Mouse (Mus musculus): ENCODE data around the gene Akap9.
"Not testable (repeated sequence)": the region's sequence is repeated elsewhere in the genome, so short reads cannot be mapped to it uniquely, and the experiment has no call there.

The Akap9 gene

DNA sequence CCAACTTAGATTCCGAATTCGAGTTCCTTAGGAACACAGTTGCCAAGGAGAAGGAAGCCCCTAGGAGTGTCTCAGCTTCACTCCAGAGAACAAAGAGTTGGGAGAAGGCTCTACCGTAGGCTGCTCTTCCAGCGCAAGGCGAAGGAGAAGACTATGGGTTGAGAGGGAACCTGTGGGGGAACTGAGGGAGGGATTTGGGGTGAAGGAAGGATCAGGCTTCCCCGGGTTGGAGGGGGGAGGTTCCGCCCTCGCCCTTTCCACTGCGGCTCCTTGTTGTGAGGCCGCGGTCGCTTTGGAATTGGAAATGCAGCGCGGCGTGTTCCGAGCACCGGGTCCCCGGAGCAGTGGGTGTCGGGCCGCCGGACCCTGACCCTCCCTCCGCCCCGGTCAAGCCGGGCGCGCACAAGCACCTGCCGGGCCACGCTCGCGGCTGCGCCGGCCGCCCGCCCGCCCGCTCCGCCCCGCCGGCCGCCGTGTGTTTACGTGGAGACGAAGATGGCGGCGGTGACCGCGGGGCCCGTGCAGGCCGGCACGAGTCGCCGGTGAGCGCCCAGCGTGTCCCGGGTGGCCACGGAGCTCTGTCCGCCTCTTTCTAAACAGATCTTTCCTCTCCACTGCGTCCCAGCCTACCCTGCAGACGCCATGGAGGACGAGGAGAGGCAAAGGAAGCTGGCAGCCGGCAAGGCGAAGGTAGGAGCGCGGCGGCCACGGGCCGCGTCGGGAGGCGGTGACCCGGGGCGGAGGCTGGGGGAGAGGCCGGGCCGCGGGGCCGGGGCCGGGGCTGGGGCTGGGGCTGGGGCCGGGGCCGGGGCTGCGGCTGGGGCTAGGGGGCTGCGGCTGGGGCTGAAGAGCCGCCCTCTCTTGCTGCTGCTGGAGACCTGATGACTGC is at the start of gene Akap9:
TSS of gene Akap9 (plus strand) at position 254 of the 889 bp plus-strand sequence.
- no peak for DNase-seq (ENCODE audit: extremely low read depth, low read depth)

DNA sequence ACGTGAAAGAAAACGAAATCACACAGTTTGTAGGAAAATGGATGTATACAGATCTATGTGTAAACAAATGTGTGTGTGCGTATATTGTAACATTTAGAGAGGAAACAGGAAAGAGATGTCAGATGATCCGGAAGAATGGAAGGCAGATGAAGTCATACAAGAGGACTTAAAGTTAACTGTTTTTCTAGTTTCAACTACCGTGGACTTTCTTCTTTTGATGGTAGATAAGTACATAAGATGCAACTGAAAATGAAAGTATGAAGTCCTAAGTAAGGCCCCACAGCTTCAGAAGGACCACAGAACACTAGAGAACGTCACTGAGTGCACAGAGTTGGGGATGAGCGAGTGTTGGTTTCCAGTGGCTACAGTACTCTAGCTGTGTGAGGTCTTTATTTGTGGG is 41.0 kb upstream of the Akap9 start:
- not testable (repeated sequence) for DNase-seq (ENCODE audit: extremely low read depth, low read depth)

DNA sequence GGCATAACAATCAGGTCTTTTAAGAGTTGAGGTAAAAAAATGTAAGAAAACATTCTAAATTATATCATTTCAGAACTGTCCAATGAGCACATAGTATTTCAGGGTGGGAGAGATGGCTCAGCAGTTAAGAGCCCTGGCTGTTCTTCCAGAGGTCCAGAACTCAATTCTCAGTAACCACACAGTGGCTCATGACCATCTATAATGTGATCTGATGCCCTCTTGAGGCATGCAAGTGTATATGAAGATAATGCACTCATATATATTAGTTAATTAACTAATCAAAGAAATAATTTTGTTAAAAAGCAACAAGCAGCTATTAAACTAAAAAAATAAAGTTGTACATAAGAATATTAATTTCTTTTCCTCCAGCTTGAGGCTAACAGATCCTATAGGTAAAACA is 38.7 kb upstream of the Akap9 start:
- DNase-seq (ENCODE audit: extremely low read depth, low read depth), result no peak

DNA sequence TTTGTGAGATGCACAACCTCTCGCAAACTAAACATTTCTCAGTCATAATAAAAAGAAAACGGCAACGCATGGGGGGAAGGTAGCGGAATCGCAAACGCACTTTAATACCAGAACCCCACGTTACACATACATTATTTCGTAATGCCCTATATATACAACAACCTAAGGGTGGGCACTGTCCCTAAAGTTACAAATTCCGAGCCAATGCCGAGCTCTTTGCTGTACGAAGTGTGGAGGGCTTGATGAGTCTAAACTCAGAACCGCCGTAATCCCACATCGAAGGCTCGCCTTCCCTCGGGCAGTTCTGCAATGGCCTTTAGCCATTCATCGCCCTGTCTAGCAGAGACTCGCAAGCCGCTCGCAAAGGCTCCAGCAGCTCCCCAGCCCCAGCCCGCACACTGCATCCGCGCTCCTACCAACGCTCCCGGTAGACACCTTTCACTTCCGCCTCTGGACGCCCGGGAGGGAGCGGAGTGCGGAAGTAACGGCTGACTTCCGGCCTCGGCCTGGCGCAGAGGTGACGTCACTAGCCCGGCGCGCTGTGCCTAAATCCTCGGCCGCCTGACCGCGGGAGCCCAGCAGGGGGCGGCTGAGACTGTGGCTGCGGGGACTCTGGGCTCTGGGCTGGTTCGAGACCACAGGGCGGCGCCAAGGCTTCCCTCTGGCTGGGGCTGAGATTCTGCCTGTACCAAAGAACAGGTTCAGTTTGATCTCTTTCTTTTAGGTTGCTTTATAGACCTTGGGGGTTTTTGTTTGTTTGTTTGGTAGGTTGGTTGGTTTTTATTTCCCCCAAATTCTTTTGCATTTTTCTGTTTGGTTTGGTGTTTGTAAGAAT is 34.2 kb upstream of the Akap9 start, which contains the start of gene Mterf1a:
TSS of gene Mterf1a (minus strand) at position 475 of the 835 bp plus-strand sequence.
- DNase-seq (ENCODE audit: extremely low read depth, low read depth), result peak; percentile 18

DNA sequence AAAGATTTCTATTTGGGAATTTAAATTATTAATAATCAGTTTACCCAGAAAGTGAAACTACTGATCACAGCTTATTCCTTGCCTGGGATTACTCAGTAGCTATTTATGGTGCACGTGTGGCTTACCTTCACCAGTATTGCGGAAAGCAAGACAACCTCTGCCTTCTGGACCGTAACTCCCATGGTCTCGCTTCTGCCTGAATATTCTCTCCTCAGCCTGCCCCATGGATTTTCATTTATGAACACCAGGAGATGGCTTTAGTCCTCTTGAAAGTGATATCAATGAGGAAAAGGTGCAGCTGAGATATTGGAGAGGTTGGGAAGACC is 33.6 kb upstream of the Akap9 start:
- DNase-seq (ENCODE audit: extremely low read depth, low read depth), result not testable (repeated sequence)

DNA sequence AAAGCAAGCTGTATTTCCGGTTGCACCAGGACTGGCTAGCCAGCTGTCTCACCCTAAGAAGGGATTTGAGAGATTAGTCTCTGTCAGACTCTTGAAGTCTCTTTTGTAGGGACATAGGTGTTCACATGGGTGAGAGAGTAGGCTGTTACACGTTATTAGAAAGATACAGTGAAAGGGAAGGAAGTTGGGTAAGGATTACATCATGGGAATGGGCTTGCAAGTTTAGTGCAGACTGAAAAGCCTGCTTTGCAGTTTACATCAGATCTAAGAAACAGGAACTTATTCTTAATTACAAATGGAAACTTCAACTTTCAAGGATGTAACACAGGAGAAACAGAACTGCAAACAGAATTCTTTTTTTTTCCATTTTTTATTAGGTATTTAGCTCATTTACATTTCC is 22.4 kb upstream of the Akap9 start:
- DNase-seq (ENCODE audit: extremely low read depth, low read depth), result no peak

DNA sequence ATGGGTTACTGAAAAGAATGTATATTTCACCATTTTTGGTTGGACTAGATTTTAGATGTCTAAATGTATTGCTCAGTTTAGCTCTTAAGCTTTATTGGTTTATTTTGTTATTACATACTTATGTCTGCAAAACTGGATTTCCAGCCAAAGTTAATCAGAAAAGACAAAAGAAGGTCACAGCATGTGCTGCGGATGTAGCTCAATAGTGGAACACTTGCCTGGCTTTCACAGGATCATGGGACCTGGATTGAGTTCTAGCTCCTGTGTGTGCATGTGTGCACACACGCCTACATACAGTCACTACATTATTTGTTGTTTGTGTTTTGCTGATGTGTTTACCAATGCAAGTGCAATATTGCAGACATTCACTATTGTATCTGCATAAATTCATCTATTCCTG is 5.5 kb upstream of the Akap9 start:
- no peak for DNase-seq (ENCODE audit: extremely low read depth, low read depth)

DNA sequence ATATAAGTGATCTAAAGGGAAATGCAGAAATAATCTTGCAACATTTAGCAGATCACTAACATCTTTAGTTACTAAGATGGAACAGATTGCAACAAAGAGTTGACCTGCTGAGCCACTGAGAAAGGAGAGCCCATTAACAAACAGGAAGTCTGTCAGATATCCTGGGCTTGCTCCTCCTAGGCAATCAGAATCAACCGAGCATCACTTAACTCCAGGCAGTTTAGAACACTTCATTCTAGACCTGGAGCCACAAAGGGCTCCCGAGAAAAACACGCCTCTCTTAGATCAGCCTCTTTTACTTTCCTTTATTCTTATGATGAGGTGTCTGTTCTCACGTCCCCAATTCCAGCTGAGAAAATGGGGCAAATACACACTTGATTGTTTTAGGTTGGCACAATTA is 1.2 kb upstream of the Akap9 start:
- no peak for DNase-seq (ENCODE audit: extremely low read depth, low read depth)

DNA sequence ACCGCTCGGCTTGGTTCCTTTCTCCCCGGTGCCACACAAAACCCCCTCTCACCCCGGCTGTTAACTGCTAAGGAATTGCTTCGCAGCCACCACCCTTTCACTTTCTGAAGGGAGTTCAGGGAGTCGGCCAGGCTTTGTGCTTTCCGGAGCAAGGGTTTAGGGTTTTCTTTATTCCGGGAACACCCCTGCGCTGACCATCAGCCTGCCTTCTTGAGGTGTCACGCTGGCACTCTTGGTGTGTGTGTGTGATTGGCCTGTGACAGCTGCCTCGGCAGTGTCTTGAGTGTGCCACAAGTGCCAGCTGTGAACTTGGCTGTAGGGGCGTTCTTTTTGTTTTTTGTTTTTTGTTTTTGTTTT is 814 bp downstream of the Akap9 start:
- DNase-seq (ENCODE audit: extremely low read depth, low read depth), result peak; percentile 32

DNA sequence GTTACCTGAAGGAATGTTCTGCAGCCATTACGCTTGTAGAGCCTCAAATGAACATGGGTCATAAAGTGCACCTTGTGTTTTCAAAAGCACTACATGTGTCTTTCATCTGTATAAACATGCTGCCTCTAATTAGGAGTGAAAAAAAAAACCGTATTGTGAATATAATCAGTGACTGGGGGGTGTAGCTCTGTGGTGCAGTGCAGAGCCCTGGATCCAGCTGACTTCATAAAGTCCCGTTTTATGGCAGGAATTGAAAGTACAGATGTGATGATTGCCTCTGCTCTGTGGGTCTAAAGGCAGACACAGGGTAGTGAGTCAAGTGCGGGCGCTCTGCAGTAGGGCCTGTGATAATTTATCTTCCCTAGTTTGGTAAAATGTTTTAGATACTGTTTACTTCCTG is 2.9 kb downstream of the Akap9 start:
- DNase-seq (ENCODE audit: extremely low read depth, low read depth), result no peak

DNA sequence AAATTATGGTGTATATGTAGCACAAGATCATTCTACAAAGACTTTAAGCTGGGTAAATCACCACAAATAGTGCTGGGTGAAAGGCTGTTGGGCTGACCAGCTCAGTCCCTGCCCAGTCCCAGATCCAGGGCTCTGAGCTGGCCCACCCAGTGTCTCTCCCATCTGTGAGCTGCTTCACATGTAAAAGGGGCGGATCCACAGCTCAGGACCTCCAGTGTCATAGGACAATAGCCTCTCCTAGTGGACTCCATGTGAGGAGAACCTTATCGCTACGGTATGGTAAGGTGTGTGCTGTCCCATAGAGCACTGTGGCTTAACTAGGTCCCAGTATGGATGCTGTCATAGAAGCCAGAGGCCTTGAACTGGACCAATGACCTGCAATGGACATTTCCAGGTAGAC is 3.8 kb downstream of the Akap9 start:
- DNase-seq (ENCODE audit: extremely low read depth, low read depth), result no peak

DNA sequence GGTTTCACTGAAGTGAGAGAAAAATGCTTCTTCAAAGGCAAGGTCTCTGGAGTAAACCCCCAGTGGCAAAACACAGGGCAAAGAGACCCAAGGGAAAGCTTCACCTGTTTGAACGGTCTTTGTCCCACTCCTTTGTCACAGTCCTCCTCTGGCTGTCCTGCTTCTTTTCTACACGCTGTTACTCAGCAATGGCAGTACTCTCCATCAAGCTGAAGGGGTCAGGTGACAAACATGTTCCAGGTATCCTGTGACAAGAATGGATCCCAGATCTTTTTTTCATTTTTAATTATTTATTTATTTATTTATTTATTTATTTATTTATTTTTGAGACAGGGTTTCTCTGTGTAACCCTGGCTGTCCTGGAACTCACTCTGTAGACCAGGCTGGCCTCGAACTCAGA is 5.7 kb downstream of the Akap9 start:
- DNase-seq (ENCODE audit: extremely low read depth, low read depth), result no peak

DNA sequence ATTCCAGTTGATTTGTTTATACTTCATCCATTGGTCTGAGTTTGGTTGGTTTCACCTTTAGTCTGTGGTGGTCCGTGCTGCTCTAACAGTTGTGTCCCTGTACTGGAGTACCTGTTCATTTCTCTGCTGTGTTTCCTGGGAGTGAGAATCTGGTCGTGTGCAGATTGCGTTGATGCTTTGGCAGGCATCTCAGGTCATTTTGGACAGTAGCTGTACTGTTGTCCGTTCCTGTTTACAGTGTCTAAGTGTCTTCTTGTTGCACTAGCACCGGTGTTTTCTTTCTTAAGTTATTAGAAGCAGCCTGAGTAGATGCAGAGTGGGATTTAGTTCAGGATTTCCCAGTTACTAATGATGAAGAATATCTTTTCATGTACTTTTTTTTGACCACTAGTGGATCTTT is 7.4 kb downstream of the Akap9 start:
- no peak for DNase-seq (ENCODE audit: extremely low read depth, low read depth)

DNA sequence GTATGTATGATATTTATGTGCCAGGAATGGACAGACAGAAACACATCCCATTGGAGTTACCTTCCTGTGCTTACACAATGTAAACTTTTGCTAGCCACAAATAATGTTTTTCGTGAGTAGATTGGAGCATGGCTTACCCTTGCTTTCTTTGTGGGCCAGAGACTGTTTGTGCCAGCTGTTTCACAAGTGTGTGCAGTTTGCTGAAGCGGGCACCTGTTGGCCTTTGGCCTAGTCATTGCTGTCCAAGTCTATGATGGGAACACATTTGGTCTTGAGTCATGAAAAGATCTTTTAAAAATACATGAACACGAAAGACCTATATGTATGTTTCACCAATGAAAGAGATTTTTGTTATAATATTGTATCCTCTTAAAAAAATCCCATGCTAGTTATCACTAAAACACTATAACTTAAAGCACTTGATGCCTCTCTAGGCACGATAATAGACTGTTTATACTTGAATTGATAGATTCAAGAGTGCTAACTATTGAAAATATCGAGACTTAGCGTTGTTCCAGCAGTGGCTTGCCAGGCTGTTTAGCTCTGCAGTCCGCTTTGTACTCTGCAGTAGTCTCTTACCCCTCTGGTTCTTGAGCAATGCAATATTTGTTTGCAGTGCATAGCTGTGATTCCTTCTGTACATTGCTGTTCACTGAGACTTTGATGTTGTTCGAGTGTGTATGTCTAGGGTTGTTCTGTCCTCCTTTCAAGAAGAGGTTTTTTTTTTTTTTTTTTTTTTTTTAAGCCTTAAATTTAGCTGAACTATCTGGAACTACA is 8.1 kb downstream of the Akap9 start:
- no peak for DNase-seq (ENCODE audit: extremely low read depth, low read depth)

DNA sequence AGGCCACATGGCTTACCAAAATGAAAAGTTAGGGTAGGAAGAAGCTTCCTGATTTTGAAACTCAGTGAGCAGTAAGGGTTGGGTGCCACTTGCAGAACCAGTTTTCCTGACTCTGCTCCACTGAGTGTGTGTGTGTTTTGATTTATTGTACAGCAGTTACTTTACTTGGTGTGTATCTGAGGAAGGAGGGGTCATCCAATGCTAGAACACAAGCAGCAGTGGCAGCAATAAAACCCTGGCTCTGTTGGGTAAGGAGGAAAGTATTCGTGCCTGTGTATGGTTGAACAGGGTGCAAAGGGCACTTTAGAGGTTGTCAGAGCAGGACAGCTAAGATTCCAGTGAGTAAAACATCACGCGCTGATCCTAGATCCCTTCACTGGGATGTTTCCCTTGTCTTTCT is 11.1 kb downstream of the Akap9 start:
- no peak for DNase-seq (ENCODE audit: extremely low read depth, low read depth)

DNA sequence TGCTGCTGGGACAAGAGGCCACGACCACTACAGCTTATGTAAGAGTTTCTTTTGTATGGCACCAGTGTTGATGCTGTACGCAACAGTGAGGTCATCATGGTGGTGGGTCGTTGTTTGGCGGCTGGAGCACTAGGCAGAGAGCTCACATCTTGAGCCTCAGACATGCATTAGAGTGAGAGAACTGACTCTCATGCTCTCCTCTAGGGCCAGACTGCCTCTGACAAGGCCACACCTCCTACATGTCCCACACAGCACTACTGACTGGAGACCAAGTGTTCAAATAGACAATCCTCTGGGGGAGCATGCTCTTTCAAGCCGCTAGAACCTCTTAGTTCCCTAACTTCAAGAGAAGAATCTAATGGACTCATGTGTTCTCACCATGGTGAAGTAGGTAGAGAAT is 11.5 kb downstream of the Akap9 start:
- no peak for DNase-seq (ENCODE audit: extremely low read depth, low read depth)

DNA sequence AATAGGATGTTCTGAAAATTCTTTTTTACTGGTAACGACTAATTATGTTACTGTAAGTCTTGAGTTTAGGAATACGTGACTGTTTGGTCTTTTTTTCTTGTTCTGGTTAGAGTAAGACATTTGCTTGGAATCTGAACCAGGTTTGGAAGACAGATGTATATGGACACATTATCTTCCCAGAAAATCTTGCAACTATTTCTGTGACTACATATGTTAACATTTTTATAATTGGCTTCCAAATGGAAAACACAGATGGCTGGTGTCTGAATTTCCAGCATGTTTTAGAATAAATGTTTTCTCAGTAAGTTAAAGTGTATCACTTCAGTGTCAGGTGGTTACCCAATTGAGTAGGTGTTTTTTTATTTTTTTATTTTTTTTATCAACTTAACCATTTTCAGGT is 13.4 kb downstream of the Akap9 start:
- no peak for DNase-seq (ENCODE audit: extremely low read depth, low read depth)

DNA sequence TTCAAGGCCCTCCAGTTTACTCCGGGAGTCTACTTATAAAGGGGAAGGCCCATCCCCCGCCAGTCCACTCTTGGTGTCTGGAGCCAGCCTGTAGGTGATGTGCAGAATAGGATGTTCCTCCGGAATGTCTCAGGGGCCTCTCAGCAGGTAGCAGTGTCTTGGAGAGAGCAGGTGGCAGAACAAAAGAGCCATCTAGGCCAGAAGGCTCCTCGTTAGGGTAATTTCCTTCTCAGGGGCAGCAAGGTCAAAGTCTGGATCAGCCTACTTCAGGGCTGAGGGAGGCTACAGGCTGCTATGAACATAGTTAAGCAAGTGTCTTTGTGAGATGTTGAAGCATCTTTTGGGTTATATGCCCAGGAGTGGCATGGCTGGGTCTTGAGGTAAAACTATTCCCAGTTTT is 15.3 kb downstream of the Akap9 start:
- DNase-seq (ENCODE audit: extremely low read depth, low read depth), result not testable (repeated sequence)

DNA sequence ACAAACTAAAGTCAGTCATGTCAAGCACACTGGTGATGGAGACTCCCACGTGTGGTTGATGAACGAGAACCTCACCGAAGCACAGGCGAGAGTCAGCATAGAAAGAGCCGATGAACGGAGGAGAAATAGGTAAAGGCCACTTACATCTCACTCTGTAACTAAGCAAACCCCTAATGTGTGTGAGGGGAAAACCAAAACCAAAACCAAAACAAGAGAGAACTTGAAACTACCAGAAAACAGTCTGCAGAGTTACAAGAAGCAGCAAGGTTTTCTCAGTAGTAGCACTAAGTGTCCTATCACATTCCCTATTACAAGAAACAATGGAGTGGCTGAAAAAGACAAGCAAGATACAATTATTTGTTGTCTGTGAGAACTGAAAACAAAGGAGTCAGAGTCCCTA is 24.6 kb downstream of the Akap9 start:
- DNase-seq (ENCODE audit: extremely low read depth, low read depth), result no peak

DNA sequence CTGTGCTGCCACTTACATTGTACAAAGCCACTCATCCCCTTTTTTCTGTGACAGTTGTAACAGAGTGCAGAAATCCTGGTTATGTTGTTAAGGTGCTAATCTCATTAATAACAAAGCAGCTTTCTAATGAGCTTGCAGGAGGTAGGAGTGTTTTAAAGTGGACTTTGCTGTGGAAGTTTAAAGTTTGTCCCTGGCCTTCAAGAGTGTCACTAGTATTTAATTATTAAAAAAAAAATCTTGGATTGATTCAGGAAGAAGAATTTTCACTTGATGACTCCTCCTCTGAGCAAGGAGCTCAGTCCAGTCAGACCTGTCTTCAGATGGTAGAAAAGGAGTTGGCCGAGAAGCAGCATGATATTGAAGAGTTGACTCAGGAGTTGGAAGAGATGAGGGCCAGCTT is 26.7 kb downstream of the Akap9 start:
- no peak for DNase-seq (ENCODE audit: extremely low read depth, low read depth)

DNA sequence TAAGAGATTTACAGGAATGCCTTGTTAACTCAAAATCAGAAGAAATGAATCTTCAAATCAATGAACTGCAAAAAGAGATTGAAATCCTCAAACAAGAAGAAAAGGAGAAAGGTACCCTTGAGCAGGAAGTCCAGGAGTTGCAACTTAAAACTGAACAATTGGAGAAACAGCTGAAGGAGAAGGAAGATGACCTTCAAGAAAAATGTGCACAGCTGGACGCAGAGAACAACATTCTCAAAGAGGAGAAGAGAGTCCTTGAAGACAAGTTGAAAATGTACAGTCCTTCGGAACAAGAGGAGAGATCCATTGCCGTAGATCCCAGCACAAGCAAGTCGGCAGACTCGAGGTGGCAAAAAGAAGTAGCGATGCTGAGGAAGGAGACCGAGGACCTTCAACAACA is 33.4 kb downstream of the Akap9 start:
- no peak for DNase-seq (ENCODE audit: extremely low read depth, low read depth)

DNA sequence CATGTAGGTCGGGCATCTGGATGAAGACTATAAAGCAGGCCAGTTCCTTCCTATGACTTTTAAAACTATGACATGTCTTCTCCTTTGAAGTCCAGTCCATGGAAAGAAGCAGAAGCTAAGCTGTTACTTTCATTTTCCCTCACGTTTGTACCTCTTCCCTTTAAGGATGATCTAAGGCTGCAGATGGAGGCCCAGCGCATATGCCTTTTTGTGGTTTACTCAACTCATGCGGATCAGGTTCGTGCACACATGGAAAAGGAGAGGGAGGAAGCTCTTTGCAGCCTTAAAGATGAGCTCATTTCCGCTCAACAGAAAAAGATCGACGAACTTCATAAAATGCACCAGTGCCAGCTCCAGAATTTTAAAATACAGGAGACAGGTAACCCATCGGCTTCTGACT is 40.6 kb downstream of the Akap9 start:
- DNase-seq (ENCODE audit: extremely low read depth, low read depth), result no peak
